Mouse (Mus musculus) limb, embryonic 13.5 days (tissue): ENCODE measurements around the gene Capn15. TPM values are rescaled to one million over a fixed set of nuclear protein-coding genes. Genes with fewer than 3 reads are reported as not detected.

Source experiments
- ATAC-seq: fragments of 200-750 bp; cut with Nextera tagmentation; 2 replicates; pipeline ENCODE4 v1.8.0; 2017; ENCODE audit warnings: low read depth, moderate number of reproducible peaks, moderate TSS enrichment; ENCODE audit not compliant: low FRiP score
- H3K27ac ChIP-seq: fragments of 300-500 bp; sonication (generic); 2 replicates; pipeline ENCODE4 v1.5.1; 2015; ENCODE audit warnings: inconsistent platforms, mild to moderate bottlenecking, moderate library complexity
- H3K27me3 ChIP-seq: fragments of 300-500 bp; sonication (generic); 2 replicates; pipeline ENCODE4 v1.6.1; 2015; ENCODE audit warnings: mild to moderate bottlenecking, inconsistent platforms
- H3K36me3 ChIP-seq: fragments of 300-500 bp; sonication (generic); 2 replicates; pipeline ENCODE4 v1.6.1; 2015; ENCODE audit warnings: inconsistent platforms, mild to moderate bottlenecking, moderate library complexity
- H3K4me1 ChIP-seq: fragments of 300-500 bp; sonication (generic); 2 replicates; pipeline ENCODE4 v1.6.1; 2015; ENCODE audit warnings: inconsistent platforms
- H3K4me2 ChIP-seq: fragments of 300-500 bp; sonication (generic); replicated peaks from 2 replicates; pipeline ENCODE4 v1.6.1; 2015; ENCODE audit warnings: inconsistent platforms, mild to moderate bottlenecking, moderate library complexity
- H3K4me3 ChIP-seq: fragments of 300-500 bp; sonication (generic); 2 replicates; pipeline ENCODE4 v1.5.1; 2015; ENCODE audit warnings: moderate library complexity, mild to moderate bottlenecking, inconsistent platforms
- H3K9ac ChIP-seq: fragments of 300-500 bp; sonication (generic); 2 replicates; pipeline ENCODE4 v1.6.1; 2015; ENCODE audit warnings: mild to moderate bottlenecking, inconsistent platforms
- H3K9me3 ChIP-seq: fragments of 300-500 bp; sonication (generic); 2 replicates; pipeline ENCODE4 v1.6.1; 2016; ENCODE audit warnings: inconsistent platforms
- WGBS: fragments of 180-500 bp; shearing (Covaris S2); methylation state at CpG from one replicate; pipeline ENCODE4 v1.1.7; 2015; 5-methylcytosine and 5-hydroxymethylcytosine counted together
- polyA plus RNA-seq: library from polyadenylated mRNA; unstranded; fragments of >200 nt; fragmentation: Nextera tagmentation; extraction: Ambion mirVana; gene quantifications from 2 replicates; pipeline ENCODE4 v1.2.1, GENCODE M21; 2015

The Capn15 gene
- polyA plus RNA-seq, 1 experiment from 2014 or later, result 25.4 TPM

DNA sequence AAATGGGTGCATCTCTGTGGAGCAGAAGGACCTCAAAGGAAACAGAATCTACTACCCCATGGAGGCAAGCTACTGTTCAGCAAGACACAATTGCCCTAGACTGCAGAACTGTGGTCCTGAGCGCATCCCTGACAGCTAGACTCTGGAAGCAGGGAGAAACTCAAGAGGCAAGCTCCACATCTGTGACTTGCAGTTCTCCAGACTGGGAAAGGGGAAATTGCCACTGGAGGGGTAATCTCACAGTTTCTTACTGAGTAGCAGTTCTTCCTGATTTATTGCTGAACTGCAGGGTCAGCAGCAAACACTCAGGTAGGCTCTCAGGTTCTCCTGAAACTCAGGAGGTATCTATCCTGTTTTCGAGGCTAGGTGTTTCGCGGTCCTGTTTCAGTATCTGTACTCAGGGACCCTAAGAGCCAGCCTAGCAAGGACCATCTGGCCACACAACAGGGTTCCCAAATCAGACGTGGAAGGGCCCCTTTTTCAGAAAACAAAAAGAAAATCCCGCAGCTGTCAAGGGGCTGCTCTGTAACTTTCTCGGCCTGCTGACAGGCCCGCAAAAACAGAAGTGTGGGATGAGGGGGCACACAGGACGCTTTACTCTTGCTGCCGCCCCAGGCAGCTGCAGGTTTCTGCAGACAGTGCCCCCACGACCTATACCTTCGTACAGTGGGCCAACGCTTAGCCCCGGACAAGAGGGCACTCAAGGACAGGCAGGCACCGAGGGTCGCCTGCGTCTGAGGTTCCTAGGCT, 865 bp downstream of the Capn15 start:
- Histone ChIP-seq H3K9me3 (no peaks in the 10 kb centered on the region), H3K27ac (peak overlapping the region; percentile 86; the same call in 1 of the 2 replicates), H3K27me3 (no peaks in the 10 kb centered on the region), H3K9ac (peak overlapping the region; percentile 87), H3K4me1 (peaks cover 28% of the 10 kb centered on the region), H3K4me2 (peak overlapping the region; percentile 82), H3K36me3 (peaks cover 7% of the 10 kb centered on the region), H3K4me3 (peak overlapping the region; percentile 74)
- 10% methylated on average over 17 of the region's 17 CpGs for WGBS
- ATAC-seq, result 0 out of 2 replicates have a peak, but pooled peaks have one; percentile 0

- peak overlapping the region; percentile 74 for H3K4me3 ChIP-seq
These were observed 1.5 kb downstream of the Capn15 start for GRCm38 (mm10) chr17:25984066-25984465.

GRCm38 (mm10) chr17:25982913-25983312, 2.7 kb downstream of the Capn15 start:
- H3K9me3 ChIP-seq, result no peaks in the 10 kb centered on the region
- H3K4me3 ChIP-seq, result 0 out of 2 replicates have a peak overlapping the region, but pooled peaks have one; percentile 2
- peaks cover 30% of the 10 kb centered on the region for H3K4me1 ChIP-seq
- ATAC-seq, result no peak
- H3K9ac ChIP-seq, result peak overlapping the region; percentile 35; the same call in 1 of the 2 replicates
- WGBS, result 84% methylated on average over 3 of the region's 3 CpGs
- no peak overlapping the region for H3K4me2 ChIP-seq
- peaks cover 7% of the 10 kb centered on the region; the same call in 1 of the 2 replicates for H3K36me3 ChIP-seq
- no peak overlapping the region for H3K27ac ChIP-seq
- no peaks in the 10 kb centered on the region for H3K27me3 ChIP-seq

More at GRCm38 (mm10) chr17:25984066-25984465, 1.5 kb downstream of the Capn15 start:
- Histone ChIP-seq H3K9me3 (no peaks in the 10 kb centered on the region), H3K9ac (peak overlapping the region; percentile 87), H3K4me2 (peak overlapping the region; percentile 82), H3K27ac (no peak overlapping the region), H3K36me3 (0 out of 2 replicates have a peak, but pooled peaks cover 2% of the 10 kb centered on the region), H3K4me1 (peaks cover 30% of the 10 kb centered on the region), H3K27me3 (no peaks in the 10 kb centered on the region)
- no peak for ATAC-seq
- 97% methylated on average over 1 of the region's 1 CpGs for WGBS

- Histone ChIP-seq H3K9ac (no peak overlapping the region), H3K9me3 (no peaks in the 10 kb centered on the region), H3K36me3 (peaks cover 9% of the 10 kb centered on the region; the same call in 1 of the 2 replicates), H3K4me2 (no peak overlapping the region), H3K27ac (no peak overlapping the region), H3K4me3 (no peak overlapping the region), H3K27me3 (no peaks in the 10 kb centered on the region), H3K4me1 (peaks cover 26% of the 10 kb centered on the region)
- WGBS, result 89% methylated on average over 5 of the region's 5 CpGs
- no peak for ATAC-seq
These were observed 4.7 kb downstream of the Capn15 start for GRCm38 (mm10) chr17:25980854-25981253.

DNA sequence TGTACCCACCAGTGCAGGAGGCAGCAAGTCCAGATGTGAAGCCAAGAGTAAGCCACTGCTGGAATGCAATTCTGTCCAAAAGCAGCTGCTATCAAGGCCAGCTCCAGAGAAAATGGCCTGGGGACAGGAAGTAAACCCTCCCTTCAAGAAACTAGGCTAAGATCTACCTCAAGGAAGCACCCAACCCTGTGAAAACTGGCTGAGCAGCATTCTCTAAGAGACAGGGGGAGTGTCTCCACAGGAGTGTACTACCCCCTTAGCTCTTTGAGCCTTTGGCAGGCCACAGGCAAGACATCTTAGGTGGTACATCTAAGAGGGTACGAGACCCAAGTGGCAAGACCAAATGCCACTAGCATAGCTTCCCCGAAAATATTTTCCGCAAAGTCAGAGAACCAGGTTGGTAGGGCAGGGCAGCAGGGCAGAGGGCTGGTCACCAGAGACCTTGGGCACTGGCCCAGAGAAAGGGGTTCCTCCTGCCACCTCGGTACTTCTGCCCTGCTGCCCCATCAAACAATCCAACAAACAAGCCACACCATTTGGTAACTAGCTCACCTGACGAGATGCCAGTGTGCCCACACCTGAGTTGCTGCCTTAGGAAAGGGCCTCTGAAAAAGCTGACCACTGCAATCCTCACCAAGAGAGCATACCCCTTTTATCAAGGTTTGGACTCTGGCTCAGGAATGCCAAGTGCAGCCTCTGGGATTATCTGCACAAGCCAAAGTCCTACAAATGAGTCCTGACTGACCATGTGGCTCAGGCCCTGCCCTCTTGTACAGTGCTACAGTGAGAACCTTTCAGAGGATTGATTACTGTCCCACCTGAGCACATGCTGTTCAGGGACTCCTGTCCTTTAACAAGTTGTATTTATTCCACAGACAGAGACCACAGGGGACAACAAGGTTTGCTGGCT, 5.5 kb downstream of the Capn15 start:
- peaks cover 9% of the 10 kb centered on the region; the same call in 1 of the 2 replicates for H3K36me3 ChIP-seq
- no peak overlapping the region for H3K4me2 ChIP-seq
- WGBS, result 76% methylated on average over 5 of the region's 5 CpGs
- no peak overlapping the region for H3K9ac ChIP-seq
- no peak overlapping the region for H3K4me3 ChIP-seq
- H3K27me3 ChIP-seq, result no peaks in the 10 kb centered on the region
- no peak overlapping the region for H3K27ac ChIP-seq
- peaks cover 26% of the 10 kb centered on the region for H3K4me1 ChIP-seq
- no peaks in the 10 kb centered on the region for H3K9me3 ChIP-seq
- ATAC-seq, result no peak

DNA sequence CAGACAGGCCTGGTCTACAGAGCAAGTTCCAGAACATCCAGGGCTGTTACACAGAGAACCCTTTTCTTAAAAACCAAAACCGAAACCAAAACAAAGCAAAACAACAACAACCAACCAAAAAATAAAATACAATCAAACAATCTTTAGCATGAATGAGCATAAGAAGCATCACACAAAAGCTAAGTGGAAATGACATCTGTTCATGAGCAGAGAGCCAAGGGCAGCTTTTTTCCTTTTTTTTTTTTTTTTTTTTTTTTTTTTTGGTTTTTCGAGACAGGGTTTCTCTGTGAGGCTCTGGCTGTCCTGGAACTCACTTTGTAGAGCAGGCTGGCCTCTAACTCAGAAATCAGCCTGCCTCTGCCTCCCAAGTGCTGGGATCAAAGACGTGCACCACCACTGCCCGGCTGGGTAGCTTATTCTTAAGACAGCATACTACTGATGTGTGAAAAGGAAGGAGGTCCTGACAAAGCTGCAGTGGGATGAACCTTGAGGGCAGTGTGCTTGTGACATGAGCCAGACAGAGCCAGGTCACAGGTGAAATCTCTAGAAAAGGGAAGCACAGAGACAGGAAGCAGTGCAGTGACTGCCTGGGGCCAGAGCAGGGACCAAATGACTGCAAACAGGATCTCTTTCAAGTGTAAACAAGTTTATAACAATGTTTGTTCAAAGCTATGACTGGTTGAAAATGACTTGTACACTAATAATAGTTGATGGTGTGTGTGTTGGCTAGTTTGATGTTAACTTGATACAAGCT, 14.5 kb downstream of the Capn15 start:
- Histone ChIP-seq H3K9ac (no peak overlapping the region), H3K4me3 (no peak overlapping the region), H3K4me1 (peaks cover 27% of the 10 kb centered on the region), H3K9me3 (no peaks in the 10 kb centered on the region), H3K27me3 (no peaks in the 10 kb centered on the region), H3K4me2 (no peak overlapping the region), H3K27ac (no peak overlapping the region), H3K36me3 (peaks cover 12% of the 10 kb centered on the region; the same call in 1 of the 2 replicates)
- ATAC-seq, result no peak
- 85% methylated on average over 4 of the region's 4 CpGs for WGBS

- Histone ChIP-seq H3K27ac (no peak overlapping the region), H3K4me2 (no peak overlapping the region), H3K9me3 (no peaks in the 10 kb centered on the region), H3K4me3 (no peak overlapping the region), H3K4me1 (peaks cover 27% of the 10 kb centered on the region), H3K36me3 (peaks cover 12% of the 10 kb centered on the region; the same call in 1 of the 2 replicates), H3K9ac (no peak overlapping the region), H3K27me3 (no peaks in the 10 kb centered on the region)
- ATAC-seq, result no peak
- WGBS, result 95% methylated on average over 9 of the region's 9 CpGs
These were observed 15.1 kb downstream of the Capn15 start for GRCm38 (mm10) chr17:25970448-25970847.

GRCm38 (mm10) chr17:25968176-25968575, 17.4 kb downstream of the Capn15 start:
- WGBS, result 64% methylated on average over 1 of the region's 1 CpGs
- no peak overlapping the region for H3K27ac ChIP-seq
- no peak overlapping the region for H3K9ac ChIP-seq
- no peak overlapping the region for H3K4me3 ChIP-seq
- H3K4me1 ChIP-seq, result peaks cover 14% of the 10 kb centered on the region
- H3K9me3 ChIP-seq, result no peaks in the 10 kb centered on the region
- ATAC-seq, result no peak
- H3K4me2 ChIP-seq, result no peak overlapping the region
- no peaks in the 10 kb centered on the region for H3K27me3 ChIP-seq
- H3K36me3 ChIP-seq, result peaks cover 30% of the 10 kb centered on the region

DNA sequence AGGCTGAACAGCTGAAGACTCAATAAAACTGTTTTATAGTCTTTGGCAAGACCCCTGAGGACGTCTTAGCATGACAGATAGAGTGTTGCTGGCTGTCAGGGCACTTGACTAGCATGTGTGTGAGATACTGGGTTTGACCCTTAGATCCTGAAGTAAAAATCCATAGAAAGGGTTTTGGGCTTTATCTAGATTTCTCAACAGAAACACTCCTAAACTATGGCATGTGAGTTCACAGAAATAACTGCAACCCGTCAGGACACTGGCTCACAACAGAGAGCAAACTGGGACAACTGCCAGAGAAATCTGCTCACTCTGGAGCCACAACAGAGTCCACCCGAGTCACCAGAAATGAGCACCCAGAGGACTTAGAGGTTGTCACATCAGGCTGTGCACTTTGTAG, 17.9 kb downstream of the Capn15 start:
- H3K36me3 ChIP-seq, result peaks cover 30% of the 10 kb centered on the region
- no peak overlapping the region for H3K4me2 ChIP-seq
- no peak overlapping the region for H3K4me3 ChIP-seq
- H3K4me1 ChIP-seq, result peaks cover 11% of the 10 kb centered on the region
- no peak overlapping the region for H3K9ac ChIP-seq
- no peak for ATAC-seq
- H3K27me3 ChIP-seq, result no peaks in the 10 kb centered on the region
- no peak overlapping the region for H3K27ac ChIP-seq
- no peaks in the 10 kb centered on the region for H3K9me3 ChIP-seq
- 27% methylated on average over 3 of the region's 3 CpGs for WGBS

DNA sequence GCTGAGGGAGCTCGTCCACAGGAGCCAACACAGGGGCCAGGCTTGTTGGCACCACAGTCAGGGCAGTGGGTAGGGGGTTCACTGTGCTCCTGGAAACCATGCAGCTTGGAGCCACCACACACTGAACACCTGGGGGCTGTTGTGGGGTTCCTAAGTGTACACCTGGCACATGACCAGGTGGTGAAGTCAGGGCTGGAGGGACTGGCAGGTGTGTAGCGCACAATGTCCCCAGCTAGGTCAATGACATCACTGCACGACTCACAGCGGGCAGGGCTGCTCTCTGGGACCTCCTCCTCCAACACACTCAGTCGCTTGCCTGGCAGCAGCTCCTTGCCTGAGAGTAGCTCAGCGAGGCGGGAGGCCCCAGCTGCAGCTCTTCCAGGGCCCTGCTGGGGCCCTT, 21.3 kb downstream of the Capn15 start:
- no peak for ATAC-seq
- peaks cover 59% of the 10 kb centered on the region for H3K36me3 ChIP-seq
- H3K4me3 ChIP-seq, result no peak overlapping the region
- no peak overlapping the region for H3K4me2 ChIP-seq
- H3K27me3 ChIP-seq, result no peaks in the 10 kb centered on the region
- no peak overlapping the region for H3K27ac ChIP-seq
- H3K9ac ChIP-seq, result no peak overlapping the region
- 86% methylated on average over 7 of the region's 7 CpGs for WGBS
- H3K4me1 ChIP-seq, result peaks cover 11% of the 10 kb centered on the region
- H3K9me3 ChIP-seq, result no peaks in the 10 kb centered on the region

GRCm38 (mm10) chr17:25962413-25962905, 23.1 kb downstream of the Capn15 start:
- H3K4me1 ChIP-seq, result peaks cover 2% of the 10 kb centered on the region
- no peaks in the 10 kb centered on the region for H3K27me3 ChIP-seq
- no peak overlapping the region for H3K27ac ChIP-seq
- no peak for ATAC-seq
- H3K4me3 ChIP-seq, result no peak overlapping the region
- H3K9me3 ChIP-seq, result no peaks in the 10 kb centered on the region
- no peak overlapping the region for H3K9ac ChIP-seq
- WGBS, result 94% methylated on average over 7 of the region's 7 CpGs
- H3K4me2 ChIP-seq, result no peak overlapping the region
- H3K36me3 ChIP-seq, result peaks cover 78% of the 10 kb centered on the region
